Mouse (Mus musculus) testis, adult 2 months (tissue): Measurements from ENCODE around the gene Tmem259.

Source experiments
- CTCF ChIP-seq: fragments of 200-500 bp; IDR thresholded peaks from 2 replicates; pipeline ENCODE4 v1.5.1; 2012; ENCODE audit warnings: low read depth, mild to moderate bottlenecking, inconsistent platforms, low read length, moderate library complexity; ENCODE audit not compliant: control insufficient read depth, insufficient read depth, insufficient replicate concordance
- POLR2A ChIP-seq: fragments of 200-500 bp; IDR thresholded peaks from 2 replicates; pipeline ENCODE4 v1.6.1; 2012; ENCODE audit warnings: low read depth, mild to moderate bottlenecking, inconsistent platforms, low read length, moderate library complexity; ENCODE audit not compliant: control insufficient read depth

- no peak for TF ChIP-seq POLR2A
- TF ChIP-seq CTCF = no peak
Measured at GRCm38 (mm10) chr10:79987771-79988505, 3.8 kb upstream of the Tmem259 start.
